ENCODE assay signal across 7 mouse cellular contexts in genomic region chr8:45628421-45629065, GRCm38 (mm10).
DNase-seq lines count a peak whose midpoint lies in the region; ATAC-seq and TF ChIP-seq lines count a peak whose summit lies in the region.

No protein-coding gene starts in this region.

- peak overlapping the region; percentile 74 for H3K4me3 ChIP-seq in liver, adult 2 months (ENCODE audit: insufficient read depth, low read depth, low read length)
- peak overlapping the region; percentile 76 for H3K4me3 ChIP-seq in forebrain, embryonic 13.5 days
- peak overlapping the region; percentile 60 for H3K4me3 ChIP-seq in limb, embryonic 13.5 days
- peak overlapping the region; percentile 58 for H3K4me3 ChIP-seq in stomach, embryonic 14.5 days (ENCODE audit: low read depth, low read length)

- H3K9me3 ChIP-seq in forebrain, embryonic 13.5 days (replicated peaks), result no peaks in the 10 kb centered on the region
- H3K9me3 ChIP-seq in limb, embryonic 13.5 days, result no peaks in the 10 kb centered on the region
- no peaks in the 10 kb centered on the region for H3K9me3 ChIP-seq in stomach, embryonic 14.5 days (ENCODE audit: control insufficient read depth, low read depth, low read length)

- H3K36me3 ChIP-seq in liver, adult 2 months (ENCODE audit: control insufficient read depth, insufficient read depth, low read length), result no peaks in the 10 kb centered on the region
- H3K36me3 ChIP-seq in forebrain, embryonic 13.5 days (ENCODE audit: poor library complexity, severe bottlenecking), result no peaks in the 10 kb centered on the region
- no peaks in the 10 kb centered on the region for H3K36me3 ChIP-seq in limb, embryonic 13.5 days
- no peaks in the 10 kb centered on the region for H3K36me3 ChIP-seq in stomach, embryonic 14.5 days (ENCODE audit: control insufficient read depth, insufficient read depth, low read length)

- no peak for ATAC-seq in forebrain, embryonic 13.5 days
- no peak for ATAC-seq in limb, embryonic 13.5 days (ENCODE audit: low FRiP score, low read depth)
- no peak for ATAC-seq in stomach, embryonic 14.5 days (ENCODE audit: insufficient number of reproducible peaks, insufficient read depth, low FRiP score, low read depth)

- peak overlapping the region; percentile 77 for H3K9ac ChIP-seq in liver, adult 2 months (ENCODE audit: low read depth, low read length)
- peak overlapping the region; percentile 88 for H3K9ac ChIP-seq in forebrain, embryonic 13.5 days
- H3K9ac ChIP-seq in limb, embryonic 13.5 days, result peak overlapping the region; percentile 78; the same call in 1 of the 2 replicates
- H3K9ac ChIP-seq in stomach, embryonic 14.5 days (replicated peaks; ENCODE audit: low read depth, low read length), result no peak overlapping the region

- TF ChIP-seq POLR2A in liver, adult 2 months (IDR thresholded peaks at IDR 0.05; ENCODE audit: extremely low read depth, insufficient read depth, low read length), result no peak

- peak overlapping the region; percentile 73 for H3K4me2 ChIP-seq in forebrain, embryonic 13.5 days
- H3K4me2 ChIP-seq in limb, embryonic 13.5 days (replicated peaks), result peak overlapping the region; percentile 89
- peak overlapping the region; percentile 76 for H3K4me2 ChIP-seq in stomach, embryonic 14.5 days (replicated peaks; ENCODE audit: low read depth, low read length)

- H3K27ac ChIP-seq in liver, adult 2 months (replicated peaks; ENCODE audit: insufficient read depth, low read depth, low read length), result peak overlapping the region; percentile 70
- peak overlapping the region; percentile 98 for H3K27ac ChIP-seq in forebrain, embryonic 13.5 days
- peak overlapping the region; percentile 88 for H3K27ac ChIP-seq in limb, embryonic 13.5 days
- peak overlapping the region; percentile 35; the same call in 1 of the 2 replicates for H3K27ac ChIP-seq in stomach, embryonic 14.5 days (ENCODE audit: low read length)

- no peak for TF ChIP-seq CTCF in liver, adult 2 months (IDR thresholded peaks at IDR 0.05; ENCODE audit: low read depth, low read length)

- no peaks in the 10 kb centered on the region for H3K27me3 ChIP-seq in liver, adult 2 months (ENCODE audit: control insufficient read depth, insufficient read depth, low read length)
- no peaks in the 10 kb centered on the region for H3K27me3 ChIP-seq in forebrain, embryonic 13.5 days
- no peaks in the 10 kb centered on the region for H3K27me3 ChIP-seq in limb, embryonic 13.5 days
- H3K27me3 ChIP-seq in stomach, embryonic 14.5 days (ENCODE audit: control insufficient read depth, insufficient read depth, low read length), result no peaks in the 10 kb centered on the region

- WGBS in liver, adult 2 months, result 15% methylated on average over 9 of the region's 9 CpGs
- WGBS in forebrain, embryonic 13.5 days, result 8% methylated on average over 9 of the region's 9 CpGs
- 24% methylated on average over 9 of the region's 9 CpGs for WGBS in limb, embryonic 13.5 days
- 20% methylated on average over 9 of the region's 9 CpGs for WGBS in stomach, embryonic 14.5 days

- peak; percentile 82 for DNase-seq in liver, adult 2 months (ENCODE audit: extremely low read depth, low read depth, low spot score)
- DNase-seq in liver, result no peak
- no peak for DNase-seq in urinary bladder, postnatal 10 days (ENCODE audit: low spot score)
- no peak for DNase-seq in adrenal gland, adult 8-10 months

- H3K4me1 ChIP-seq in liver, adult 2 months (ENCODE audit: control insufficient read depth, insufficient read depth, low read length), result peaks cover 16% of the 10 kb centered on the region
- peaks cover 32% of the 10 kb centered on the region for H3K4me1 ChIP-seq in forebrain, embryonic 13.5 days
- peaks cover 7% of the 10 kb centered on the region for H3K4me1 ChIP-seq in limb, embryonic 13.5 days
- H3K4me1 ChIP-seq in stomach, embryonic 14.5 days (ENCODE audit: control insufficient read depth, insufficient read depth, low read length), result no peaks in the 10 kb centered on the region

- peaks cover 8% of the 10 kb centered on the region; the same call in 1 of the 2 replicates for H3K79me2 ChIP-seq in liver, adult 2 months (ENCODE audit: control insufficient read depth, insufficient read depth, low read length)

Comparison
In these comparisons a context has a peak if more than half of its experiments do, and no peak if none do; other contexts are left out.
1. H3K27ac ChIP-seq: peak in every context shown above with its lines; median percentile 98 in forebrain, embryonic 13.5 days; 88 in limb, embryonic 13.5 days; 70 in liver, adult 2 months; 35 in stomach, embryonic 14.5 days.